Comparison of ENCODE assay signal across 15 mouse cellular contexts in genomic region chr9:45426456-45426855, GRCm38 (mm10). TPM values are rescaled to one million over a fixed set of nuclear protein-coding genes. Genes with fewer than 3 reads are reported as not detected.
DNase-seq lines count a peak whose midpoint lies in the region; ATAC-seq and TF ChIP-seq lines count a peak whose summit lies in the region.
"Had no signal": no experiment of that assay in that cellular context is flagged by ENCODE, and none has a peak within 500 bp of the region (broad histone marks: within the 10 kb centered on the region; RNA-seq: fewer than 3 reads in every experiment).

Dscaml1 (plus strand) TSS chr9:45426628.

- WGBS in forebrain, postnatal 0 days, result 83% methylated on average over 4 of the region's 4 CpGs
- WGBS in forebrain, embryonic 13.5 days, result 84% methylated on average over 4 of the region's 4 CpGs

- no peak for ATAC-seq in forebrain, postnatal 0 days
- no peak for ATAC-seq in forebrain, embryonic 13.5 days
- no peak for ATAC-seq in CD4-positive, CD25-positive, alpha-beta regulatory T cell, adult 4 months
- ATAC-seq: liver, postnatal 0 days had no signal

- H3K4me1 ChIP-seq in forebrain, postnatal 0 days (ENCODE audit: insufficient read depth), result peaks cover 5% of the 10 kb centered on the region; the same call in 1 of the 2 replicates
- peaks cover 24% of the 10 kb centered on the region for H3K4me1 ChIP-seq in forebrain, embryonic 13.5 days
- H3K4me1 ChIP-seq in testis, adult 2 months (ENCODE audit: control insufficient read depth, insufficient read depth, low read length), result peaks cover 4% of the 10 kb centered on the region

- no peaks in the 10 kb centered on the region for H3K27me3 ChIP-seq in forebrain, postnatal 0 days (ENCODE audit: insufficient read depth, low read length)
- H3K27me3 ChIP-seq in forebrain, embryonic 13.5 days, result peaks cover 37% of the 10 kb centered on the region
- peaks cover 7% of the 10 kb centered on the region for H3K27me3 ChIP-seq in testis, adult 2 months (ENCODE audit: control insufficient read depth, insufficient read depth, low read length)

- no peaks in the 10 kb centered on the region for H3K36me3 ChIP-seq in forebrain, postnatal 0 days (ENCODE audit: insufficient read depth)
- no peaks in the 10 kb centered on the region for H3K36me3 ChIP-seq in forebrain, embryonic 13.5 days (ENCODE audit: poor library complexity, severe bottlenecking)
- no peaks in the 10 kb centered on the region for H3K36me3 ChIP-seq in testis, adult 2 months (ENCODE audit: control insufficient read depth, insufficient read depth, low read length)
- H3K36me3 ChIP-seq: embryonic facial prominence, embryonic 15.5 days had no signal

- H3K9ac ChIP-seq in forebrain, postnatal 0 days, result no peak within 1 kb of the TSS
- no peak within 1 kb of the TSS for H3K9ac ChIP-seq in forebrain, embryonic 13.5 days
- H3K9ac ChIP-seq: embryonic facial prominence, embryonic 15.5 days; liver, postnatal 0 days had no signal

- H3K4me2 ChIP-seq in forebrain, postnatal 0 days (ENCODE audit: low read depth), result no peak within 1 kb of the TSS
- no peak within 1 kb of the TSS for H3K4me2 ChIP-seq in forebrain, embryonic 13.5 days
- H3K4me2 ChIP-seq: embryonic facial prominence, embryonic 15.5 days had no signal

- TF ChIP-seq CTCF in forebrain, postnatal 0 days (IDR thresholded peaks at IDR 0.05; ENCODE audit: low read depth), result no peak
- no peak for TF ChIP-seq CTCF in testis, adult 2 months (IDR thresholded peaks at IDR 0.05; ENCODE audit: control insufficient read depth, insufficient read depth, insufficient replicate concordance, low read depth, low read length)

- no peak within 1 kb of the TSS for H3K27ac ChIP-seq in forebrain, postnatal 0 days (ENCODE audit: low read depth, low read length)
- H3K27ac ChIP-seq in forebrain, embryonic 13.5 days, result no peak within 1 kb of the TSS
- H3K27ac ChIP-seq in testis, adult 2 months (ENCODE audit: control insufficient read depth, insufficient read depth, low read depth, low read length), result 0 out of 2 replicates have a peak within 1 kb of the TSS, but pooled peaks have one; percentile 18
- H3K27ac ChIP-seq: embryonic facial prominence, embryonic 15.5 days; stomach, postnatal 0 days had no signal

- no peaks in the 10 kb centered on the region for H3K9me3 ChIP-seq in forebrain, postnatal 0 days (ENCODE audit: low read length)
- no peaks in the 10 kb centered on the region for H3K9me3 ChIP-seq in forebrain, embryonic 13.5 days (replicated peaks)
- H3K9me3 ChIP-seq: embryonic facial prominence, embryonic 15.5 days had no signal

- no peak for DNase-seq in forebrain, postnatal 0 days
- no peak for DNase-seq in testis, postnatal 10 days (ENCODE audit: low spot score)
- no peak for DNase-seq in layer of hippocampus, postnatal 25 days (ENCODE audit: extremely low spot score in 1 of 2, low spot score in 1 of 2)
- no peak for DNase-seq in ovary, adult 18-20 months (ENCODE audit: low spot score)
- DNase-seq in c-Kit-positive CD71-positive TER-119-positive erythroid progenitor cells, embryonic 14.5 days (ENCODE audit: low spot score), result no peak
- DNase-seq: B cell, adult 2 months; heart, postnatal 10 days; kidney, adult 11 months; liver, postnatal 0 days had no signal

- TF ChIP-seq POLR2A in testis, adult 2 months (IDR thresholded peaks at IDR 0.05; ENCODE audit: control insufficient read depth, low read depth, low read length), result peak; percentile 28; the same call in 1 of the 2 replicates

- H3K4me3 ChIP-seq in forebrain, postnatal 0 days (ENCODE audit: low read depth, low read length), result no peak within 1 kb of the TSS
- no peak within 1 kb of the TSS for H3K4me3 ChIP-seq in forebrain, embryonic 13.5 days
- H3K4me3 ChIP-seq in testis, adult 2 months (ENCODE audit: control insufficient read depth, low read depth, low read length), result peak within 1 kb of the TSS; percentile 78
- H3K4me3 ChIP-seq: embryonic facial prominence, embryonic 15.5 days had no signal

RNA-seq across cellular contexts. Expression of gene Dscaml1, which starts in this region (rescaled TPM):
- total RNA-seq in forebrain, postnatal 0 days (2014; rRNA removed), result 28.9 and 42.6 TPM in 2 replicates
- 13.4 and 19.6 TPM in 2 replicates for polyA plus RNA-seq in forebrain, postnatal 0 days (2015; fragmentation: Nextera tagmentation; extraction: Ambion mirVana)
- polyA plus RNA-seq in forebrain, embryonic 13.5 days (2015; fragmentation: Nextera tagmentation; extraction: Ambion mirVana), result 9.6 and 13.6 TPM in 2 replicates
- 25.8 and 32.4 TPM in 2 replicates for polyA plus RNA-seq in testis, adult 2 months (2012; rRNA removed)
- 10 to 100 TPM; 74.4 to 96.5 TPM for total RNA-seq in layer of hippocampus, postnatal 25 days (2021)
- not detected for polyA plus RNA-seq in CD4-positive, CD25-positive, alpha-beta regulatory T cell, adult 4 months (2017; shearing (Covaris generic))
- total RNA-seq: gastrocnemius, adult 8-10 months; heart, postnatal 10 days had no signal
- polyA plus RNA-seq: liver, postnatal 0 days had no signal
